Mouse (Mus musculus) ES-E14 (cell line): ENCODE data around the gene Gck.

ENCODE experiments used
- CHD2 ChIP-seq: IDR thresholded peaks from 2 replicates; pipeline ENCODE4 v1.6.1; 2014; ENCODE audit warnings: mild to moderate bottlenecking, low read depth, low read length, inconsistent platforms
- MAFK ChIP-seq: IDR thresholded peaks from 2 replicates; pipeline ENCODE4 v1.6.1; 2014; ENCODE audit warnings: mild to moderate bottlenecking, low read depth, low read length, inconsistent platforms; ENCODE audit not compliant: insufficient read depth

GRCm38 (mm10) chr11:5873192-5873591 is 76.7 kb downstream of the Gck start:
- TF ChIP-seq CHD2, result no peak
- no peak for TF ChIP-seq MAFK
